Mouse (Mus musculus) bone marrow macrophage, adult 2 months (primary cell): Measurements from ENCODE around the gene Cdt1. TPM values are rescaled to one million over a fixed set of nuclear protein-coding genes. Genes with fewer than 3 reads are reported as not detected.
A peak's percentile ranks its signal among the peaks of the same experiment; 100 is the strongest.

Source experiments
- H3K27ac ChIP-seq: 2 replicates; pipeline ENCODE4 v1.5.1; 2012; ENCODE audit warnings: low read depth, low read length; ENCODE audit not compliant: insufficient read depth
- H3K4me1 ChIP-seq: 2 replicates; pipeline ENCODE4 v1.6.1; 2012; ENCODE audit warnings: low read length; ENCODE audit not compliant: control insufficient read depth, insufficient read depth
- H3K4me3 ChIP-seq: 2 replicates; pipeline ENCODE4 v1.5.1; 2012; ENCODE audit warnings: mild to moderate bottlenecking, low read length, moderate library complexity; ENCODE audit not compliant: insufficient read depth
- CTCF ChIP-seq: IDR thresholded peaks from 2 replicates; pipeline ENCODE4 v1.5.1; 2012; ENCODE audit warnings: low read depth, mild to moderate bottlenecking, low read length, moderate library complexity
- POLR2A ChIP-seq: IDR thresholded peaks from 2 replicates; pipeline ENCODE4 v1.6.1; 2012; ENCODE audit warnings: mild to moderate bottlenecking, low read depth, low read length, borderline replicate concordance
- polyA plus RNA-seq: library from polyadenylated mRNA; stranded (reverse); fragments of >200 nt; gene quantifications from 2 replicates; pipeline ENCODE4 v1.2.4, GENCODE M21; 2012; ENCODE audit not compliant: missing spikeins, insufficient read depth, insufficient read length

Gene Cdt1
- polyA plus RNA-seq, 1 experiment, result 22.9 TPM

- H3K4me1 ChIP-seq, result peaks cover 9% of the 10 kb centered on the region
- no peak overlapping the region for H3K4me3 ChIP-seq
- no peak for TF ChIP-seq POLR2A
- H3K27ac ChIP-seq, result no peak overlapping the region
These were observed 38.7 kb upstream of the Cdt1 start for GRCm38 (mm10) chr8:122529159-122529558.

- H3K4me3 ChIP-seq, result no peak overlapping the region
- peaks cover 2% of the 10 kb centered on the region; the same call in 1 of the 2 replicates for H3K4me1 ChIP-seq
- TF ChIP-seq CTCF (no peak), POLR2A (no peak)
- H3K27ac ChIP-seq, result no peak overlapping the region
These were observed 36.5 kb upstream of the Cdt1 start for GRCm38 (mm10) chr8:122531312-122531711.

- peaks cover 10% of the 10 kb centered on the region for H3K4me1 ChIP-seq
- no peak overlapping the region for H3K4me3 ChIP-seq
- no peak overlapping the region for H3K27ac ChIP-seq
- TF ChIP-seq CTCF (no peak), POLR2A (no peak)
These were observed 30.8 kb upstream of the Cdt1 start for GRCm38 (mm10) chr8:122537033-122537432.

GRCm38 (mm10) chr8:122537812-122538211, 30.0 kb upstream of the Cdt1 start:
- Histone ChIP-seq H3K27ac (no peak overlapping the region), H3K4me3 (no peak overlapping the region), H3K4me1 (peaks cover 10% of the 10 kb centered on the region)
- no peak for TF ChIP-seq CTCF
- TF ChIP-seq POLR2A, result no peak

GRCm38 (mm10) chr8:122538310-122539076, 29.3 kb upstream of the Cdt1 start:
- Histone ChIP-seq H3K27ac (no peak overlapping the region), H3K4me1 (peaks cover 10% of the 10 kb centered on the region), H3K4me3 (no peak overlapping the region)

GRCm38 (mm10) chr8:122544138-122544537, 23.7 kb upstream of the Cdt1 start:
- TF ChIP-seq POLR2A (no peak), CTCF (no peak)
- Histone ChIP-seq H3K4me3 (no peak overlapping the region), H3K27ac (no peak overlapping the region), H3K4me1 (peaks cover 30% of the 10 kb centered on the region)

More at GRCm38 (mm10) chr8:122538310-122539076, 29.3 kb upstream of the Cdt1 start:
- no peak for TF ChIP-seq CTCF
- no peak for TF ChIP-seq POLR2A

- Histone ChIP-seq H3K4me3 (no peak overlapping the region), H3K4me1 (peaks cover 31% of the 10 kb centered on the region)
- TF ChIP-seq CTCF (no peak), POLR2A (no peak)
These were observed 21.6 kb upstream of the Cdt1 start for GRCm38 (mm10) chr8:122546066-122546755.

GRCm38 (mm10) chr8:122546811-122547453, 20.9 kb upstream of the Cdt1 start:
- Histone ChIP-seq H3K4me1 (peaks cover 31% of the 10 kb centered on the region), H3K4me3 (peak overlapping the region; percentile 40), H3K27ac (peak overlapping the region; percentile 58)
- TF ChIP-seq POLR2A, result no peak
- TF ChIP-seq CTCF, result no peak

More at GRCm38 (mm10) chr8:122546066-122546755, 21.6 kb upstream of the Cdt1 start:
- H3K27ac ChIP-seq, result no peak overlapping the region

GRCm38 (mm10) chr8:122547815-122548214, 20.0 kb upstream of the Cdt1 start:
- peak overlapping the region; percentile 40 for H3K4me3 ChIP-seq
- H3K27ac ChIP-seq, result peak overlapping the region; percentile 58
- peaks cover 33% of the 10 kb centered on the region for H3K4me1 ChIP-seq
- TF ChIP-seq POLR2A (no peak), CTCF (no peak)

GRCm38 (mm10) chr8:122548331-122548730, 19.5 kb upstream of the Cdt1 start:
- no peak for TF ChIP-seq CTCF
- no peak for TF ChIP-seq POLR2A
- Histone ChIP-seq H3K4me1 (peaks cover 33% of the 10 kb centered on the region), H3K4me3 (peak overlapping the region; percentile 30), H3K27ac (peak overlapping the region; percentile 58)
